Mouse (Mus musculus) stomach, postnatal 0 days (tissue): ENCODE measurements at regions not wholly inside any gene's neighbourhood (a gene's known extent, or its start where the extent isn't known, plus 50 kb on each side); places are given as distances from the start of the nearest gene placed in this dataset. TPM values are rescaled to one million over a fixed set of nuclear protein-coding genes. Genes with fewer than 3 reads are reported as not detected.

Experiments
- ATAC-seq: fragments of 200-750 bp; cut with Nextera tagmentation; 2 replicates; pipeline ENCODE4 v1.8.0; 2017; ENCODE audit not compliant: low FRiP score, low TSS enrichment
- DNase-seq: peaks from one replicate; pipeline ENCODE4 v3.0.0-alpha.2; 2016; ENCODE audit warnings: low spot score
- H3K27ac ChIP-seq: fragments of 300-500 bp; sonication (generic); replicated peaks from 2 replicates; pipeline ENCODE4 v1.5.1; 2014; ENCODE audit warnings: mild to moderate bottlenecking, control low read depth
- H3K27me3 ChIP-seq: fragments of 300-500 bp; sonication (generic); 2 replicates; pipeline ENCODE4 v1.6.1; 2014; ENCODE audit warnings: low read length; ENCODE audit not compliant: control insufficient read depth, insufficient read depth
- H3K36me3 ChIP-seq: fragments of 300-500 bp; sonication (generic); 2 replicates; pipeline ENCODE4 v1.6.1; 2014; ENCODE audit warnings: low read length, mixed read lengths; ENCODE audit not compliant: control insufficient read depth, insufficient read depth
- H3K4me1 ChIP-seq: fragments of 300-500 bp; sonication (generic); replicated peaks from 2 replicates; pipeline ENCODE4 v1.6.1; 2014; ENCODE audit warnings: antibody characterized with exemption; ENCODE audit not compliant: control insufficient read depth, insufficient read depth
- H3K4me2 ChIP-seq: fragments of 300-500 bp; sonication (generic); replicated peaks from 2 replicates; pipeline ENCODE4 v1.6.1; 2014; ENCODE audit warnings: low read depth, mild to moderate bottlenecking, control low read depth, moderate library complexity
- H3K4me3 ChIP-seq: fragments of 300-500 bp; sonication (generic); 2 replicates; pipeline ENCODE4 v1.5.1; 2014; ENCODE audit warnings: low read depth, low read length, control low read depth
- H3K9ac ChIP-seq: fragments of 300-500 bp; sonication (generic); 2 replicates; pipeline ENCODE4 v1.6.1; 2014; ENCODE audit warnings: mild to moderate bottlenecking, low read length, control low read depth, mixed read lengths
- H3K9me3 ChIP-seq: fragments of 300-500 bp; sonication (generic); 2 replicates; pipeline ENCODE4 v1.6.1; 2016; ENCODE audit warnings: low read length; ENCODE audit not compliant: control insufficient read depth
- CTCF ChIP-seq: IDR thresholded peaks from 2 replicates; pipeline ENCODE4 v1.5.1; 2016; ENCODE audit warnings: antibody characterized with exemption, low read depth, mild to moderate bottlenecking, moderate library complexity
- EP300 ChIP-seq: optimal IDR thresholded peaks from 2 replicates; pipeline ENCODE3; 2016; ENCODE audit warnings: antibody characterized with exemption
- WGBS: fragments of 180-500 bp; shearing (Covaris S2); extraction: QIAGEN DNeasy Blood & Tissue Kit; methylation state at CpG from one replicate; pipeline ENCODE4 v1.1.7; 2014; 5-methylcytosine and 5-hydroxymethylcytosine counted together
- microRNA counts: library from miRNA; unstranded; fragments of <30 nt; microRNA quantifications from one replicate; lab custom pipeline; 2015
- microRNA-seq: library from miRNA; unstranded; fragments of <30 nt; microRNA quantifications from one replicate; pipeline ENCODE4, GENCODE M21; 2016

- Histone ChIP-seq H3K4me1 (no peaks in the 10 kb centered on the region), H3K9ac (no peak overlapping the region), H3K27ac (no peak overlapping the region), H3K4me3 (no peak overlapping the region), H3K9me3 (no peaks in the 10 kb centered on the region), H3K4me2 (no peak overlapping the region), H3K27me3 (no peaks in the 10 kb centered on the region), H3K36me3 (no peaks in the 10 kb centered on the region)
- ATAC-seq (no peak), DNase-seq (no peak)
- no peak for TF ChIP-seq EP300
- no peak for TF ChIP-seq CTCF
- WGBS: 90% methylated on average over 6 of the region's 6 CpGs
These were observed 76.7 kb upstream of the Tll1 start for GRCm38 (mm10) chr8:64282806-64283205.

GRCm38 (mm10) chr8:64281598-64281997, 75.5 kb upstream of the Tll1 start:
- Histone ChIP-seq H3K27me3 (no peaks in the 10 kb centered on the region), H3K4me1 (no peaks in the 10 kb centered on the region), H3K36me3 (no peaks in the 10 kb centered on the region), H3K27ac (no peak overlapping the region), H3K4me3 (no peak overlapping the region), H3K9ac (no peak overlapping the region), H3K9me3 (no peaks in the 10 kb centered on the region), H3K4me2 (no peak overlapping the region)
- DNase-seq: no peak
- TF ChIP-seq EP300: no peak
- no peak for TF ChIP-seq CTCF
- no peak for ATAC-seq
- 53% methylated on average over 3 of the region's 3 CpGs for WGBS

GRCm38 (mm10) chr8:64280391-64280790, 74.3 kb upstream of the Tll1 start:
- H3K27ac ChIP-seq: no peak overlapping the region
- no peak overlapping the region for H3K4me3 ChIP-seq
- no peaks in the 10 kb centered on the region for H3K9me3 ChIP-seq
- no peak for DNase-seq
- no peak overlapping the region for H3K4me2 ChIP-seq
- H3K4me1 ChIP-seq: no peaks in the 10 kb centered on the region
- H3K27me3 ChIP-seq: no peaks in the 10 kb centered on the region
- TF ChIP-seq EP300 (no peak), CTCF (no peak)
- H3K9ac ChIP-seq: no peak overlapping the region
- no peak for ATAC-seq
- no peaks in the 10 kb centered on the region for H3K36me3 ChIP-seq

DNA sequence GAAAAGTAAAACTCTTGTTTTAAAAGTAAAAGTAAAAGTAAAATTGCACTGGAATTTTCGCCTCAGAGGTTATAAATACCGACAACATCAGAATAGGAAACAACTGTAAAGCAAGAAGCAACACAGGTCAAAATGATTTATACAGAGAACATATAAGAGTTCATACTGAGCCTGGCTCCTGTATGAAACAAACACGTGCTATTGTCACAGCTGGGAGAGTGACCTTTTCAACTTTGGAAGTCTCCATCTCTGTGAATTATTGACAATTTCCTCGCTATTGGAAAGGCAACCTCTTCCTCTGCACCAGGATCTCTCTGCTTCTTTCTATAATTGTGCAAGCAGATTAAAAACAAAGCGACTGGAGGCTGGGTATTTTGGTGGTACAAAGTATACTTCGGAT, 70.0 kb upstream of the Tll1 start:
- H3K27ac ChIP-seq: no peak overlapping the region
- no peaks in the 10 kb centered on the region for H3K36me3 ChIP-seq
- ATAC-seq (no peak), DNase-seq (no peak)
- WGBS: 48% methylated on average over 6 of the region's 6 CpGs
- H3K4me2 ChIP-seq: no peak overlapping the region
- TF ChIP-seq CTCF (no peak), EP300 (no peak)
- no peak overlapping the region for H3K4me3 ChIP-seq
- H3K9me3 ChIP-seq: no peaks in the 10 kb centered on the region
- no peaks in the 10 kb centered on the region for H3K27me3 ChIP-seq
- no peak overlapping the region for H3K9ac ChIP-seq
- no peaks in the 10 kb centered on the region for H3K4me1 ChIP-seq

- TF ChIP-seq EP300 (no peak), CTCF (no peak)
- H3K9me3 ChIP-seq: no peaks in the 10 kb centered on the region
- no peak overlapping the region for H3K4me3 ChIP-seq
- H3K27me3 ChIP-seq: no peaks in the 10 kb centered on the region
- no peak overlapping the region for H3K27ac ChIP-seq
- no peak overlapping the region for H3K9ac ChIP-seq
- ATAC-seq: no peak
- WGBS: 55% methylated on average over 6 of the region's 6 CpGs
- H3K4me1 ChIP-seq: no peaks in the 10 kb centered on the region
- no peaks in the 10 kb centered on the region for H3K36me3 ChIP-seq
- H3K4me2 ChIP-seq: no peak overlapping the region
- no peak for DNase-seq
These were observed 59.4 kb upstream of the Tll1 start for GRCm38 (mm10) chr8:64265304-64265945.

MicroRNAs encoded in the stretch of these regions (microRNA counts, 519-probe panel; counts per million panel counts)
- not detected for microRNA mmu-miR-710 (lab: Ali Mortazavi, UCI)

Small RNAs in the stretch of these regions (microRNA-seq; reads per million reads assigned to microRNA genes)
- gene Mir710: not detected
